Mouse (Mus musculus): ENCODE measurements around the gene Chmp4b. TPM values are rescaled to one million over a fixed set of nuclear protein-coding genes. Genes with fewer than 3 reads are reported as not detected.

Gene Chmp4b
- polyA plus RNA-seq, 1 experiment from 2014 or later = 27.9 TPM

DNA sequence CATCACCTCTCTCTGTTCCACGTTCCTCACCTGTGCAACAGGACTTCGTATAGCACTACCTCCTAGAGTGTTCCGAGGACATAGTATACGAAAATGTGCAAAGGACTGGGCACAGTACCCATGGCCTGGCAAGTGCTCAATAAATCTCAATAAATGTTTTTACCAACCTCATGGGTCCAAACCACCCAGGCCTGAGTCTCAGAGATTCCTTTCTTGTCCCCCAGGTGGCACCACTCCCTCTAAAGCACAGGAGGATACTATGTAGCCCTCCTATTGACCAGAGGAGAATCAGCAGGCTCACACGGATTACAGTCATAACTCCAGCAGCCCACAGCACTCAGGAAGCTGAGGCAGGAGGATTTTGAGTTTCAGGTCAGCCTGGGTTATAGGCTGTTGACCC is 4.9 kb upstream of the Chmp4b start:
- 0 out of 2 replicates have a peak, but pooled peaks cover 3% of the 10 kb centered on the region for H3K4me1 ChIP-seq
- H3K27ac ChIP-seq (replicated peaks) = no peak overlapping the region
- 84% methylated on average over 5 of the region's 5 CpGs for WGBS
- H3K9me3 ChIP-seq = 0 out of 2 replicates have a peak, but pooled peaks cover 5% of the 10 kb centered on the region
- H3K27me3 ChIP-seq = no peaks in the 10 kb centered on the region
- H3K9ac ChIP-seq (replicated peaks) = no peak overlapping the region
- H3K4me2 ChIP-seq (replicated peaks) = no peak overlapping the region
- no peak overlapping the region for H3K4me3 ChIP-seq
- ATAC-seq (ENCODE audit: low FRiP score, low read depth) = no peak
- peaks cover 33% of the 10 kb centered on the region for H3K36me3 ChIP-seq

DNA sequence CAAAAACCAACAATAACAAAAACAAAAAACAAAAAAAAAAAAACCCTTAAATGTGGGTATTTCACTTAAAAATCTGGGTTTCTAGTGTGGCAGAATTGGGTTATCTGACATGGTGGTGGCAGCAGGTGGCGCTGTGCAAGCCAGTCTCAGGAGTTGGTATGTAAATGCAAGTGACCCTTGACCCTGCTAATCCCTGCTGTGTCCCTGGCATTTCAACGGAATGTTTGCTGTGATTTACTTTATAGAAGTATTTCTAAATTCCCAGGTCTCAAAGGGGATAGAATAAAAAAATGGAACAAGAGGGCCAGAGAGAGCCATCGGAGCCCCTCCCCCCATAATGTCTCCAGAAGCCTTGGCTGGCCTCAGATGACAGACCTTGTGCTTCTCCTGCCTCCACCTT is 3.4 kb upstream of the Chmp4b start:
- peaks cover 21% of the 10 kb centered on the region for H3K36me3 ChIP-seq
- H3K4me2 ChIP-seq (replicated peaks) = no peak overlapping the region
- no peak overlapping the region for H3K9ac ChIP-seq (replicated peaks)
- 0 out of 2 replicates have a peak, but pooled peaks cover 3% of the 10 kb centered on the region for H3K4me1 ChIP-seq
- H3K27me3 ChIP-seq = no peaks in the 10 kb centered on the region
- H3K27ac ChIP-seq (replicated peaks) = no peak overlapping the region
- no peak overlapping the region for H3K4me3 ChIP-seq
- ATAC-seq (ENCODE audit: low FRiP score, low read depth) = no peak
- 0 out of 2 replicates have a peak, but pooled peaks cover 5% of the 10 kb centered on the region for H3K9me3 ChIP-seq
- 14% methylated on average over 3 of the region's 3 CpGs for WGBS

DNA sequence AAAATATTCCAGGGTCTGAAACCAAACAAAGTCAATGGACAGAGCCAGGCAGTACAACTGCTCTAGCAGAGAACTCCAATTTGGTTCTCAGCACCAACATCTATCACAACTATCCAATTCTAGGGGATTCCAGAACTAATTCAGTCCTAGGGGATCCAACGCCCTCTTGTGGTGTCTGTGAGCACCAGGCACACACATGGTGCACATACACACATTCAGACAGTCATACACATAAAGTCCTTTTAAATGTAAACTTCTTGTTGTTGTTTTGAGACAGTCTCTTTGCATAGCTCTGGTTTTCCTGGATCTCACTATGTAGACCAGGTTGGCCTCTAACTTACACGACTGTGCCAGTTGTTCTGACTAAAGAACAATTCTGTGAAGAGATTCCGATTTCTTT is 1.1 kb upstream of the Chmp4b start:
- H3K9ac ChIP-seq (replicated peaks) = no peak overlapping the region
- no peak overlapping the region for H3K27ac ChIP-seq (replicated peaks)
- 0 out of 2 replicates have a peak, but pooled peaks cover 3% of the 10 kb centered on the region for H3K4me1 ChIP-seq
- ATAC-seq (ENCODE audit: low FRiP score, low read depth) = no peak
- WGBS = 77% methylated on average over 3 of the region's 3 CpGs
- no peaks in the 10 kb centered on the region for H3K27me3 ChIP-seq
- peaks cover 6% of the 10 kb centered on the region for H3K36me3 ChIP-seq
- H3K9me3 ChIP-seq = 0 out of 2 replicates have a peak, but pooled peaks cover 5% of the 10 kb centered on the region
- no peak overlapping the region for H3K4me2 ChIP-seq (replicated peaks)
- no peak overlapping the region for H3K4me3 ChIP-seq

DNA sequence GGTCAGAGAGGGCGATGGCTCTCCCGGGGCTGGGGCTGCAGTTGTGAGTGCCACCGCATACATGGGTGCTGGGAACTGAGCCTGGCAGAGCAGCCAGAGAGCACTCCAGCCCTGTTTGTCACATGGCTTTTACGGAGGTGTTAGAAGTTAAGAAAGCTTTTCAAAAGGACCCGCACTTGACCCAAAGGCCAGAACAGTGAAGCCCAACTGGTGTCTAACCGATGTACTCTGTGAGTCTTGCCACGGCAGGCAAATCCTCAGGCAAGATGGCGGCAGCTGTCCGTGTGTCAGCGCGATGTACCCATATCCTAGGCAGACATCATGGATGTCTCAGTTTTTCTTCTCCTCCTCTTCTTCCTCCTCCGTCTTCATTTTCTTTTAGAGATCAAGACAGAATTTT is 3.5 kb downstream of the Chmp4b start:
- Histone ChIP-seq H3K9me3 (0 out of 2 replicates have a peak, but pooled peaks cover 5% of the 10 kb centered on the region), H3K9ac (replicated peaks) (no peak overlapping the region), H3K27ac (replicated peaks) (no peak overlapping the region), H3K4me2 (replicated peaks) (no peak overlapping the region), H3K4me1 (peaks cover 23% of the 10 kb centered on the region), H3K36me3 (no peaks in the 10 kb centered on the region), H3K27me3 (no peaks in the 10 kb centered on the region), H3K4me3 (no peak overlapping the region)
- no peak for ATAC-seq (ENCODE audit: low FRiP score, low read depth)
- WGBS = 94% methylated on average over 12 of the region's 12 CpGs

DNA sequence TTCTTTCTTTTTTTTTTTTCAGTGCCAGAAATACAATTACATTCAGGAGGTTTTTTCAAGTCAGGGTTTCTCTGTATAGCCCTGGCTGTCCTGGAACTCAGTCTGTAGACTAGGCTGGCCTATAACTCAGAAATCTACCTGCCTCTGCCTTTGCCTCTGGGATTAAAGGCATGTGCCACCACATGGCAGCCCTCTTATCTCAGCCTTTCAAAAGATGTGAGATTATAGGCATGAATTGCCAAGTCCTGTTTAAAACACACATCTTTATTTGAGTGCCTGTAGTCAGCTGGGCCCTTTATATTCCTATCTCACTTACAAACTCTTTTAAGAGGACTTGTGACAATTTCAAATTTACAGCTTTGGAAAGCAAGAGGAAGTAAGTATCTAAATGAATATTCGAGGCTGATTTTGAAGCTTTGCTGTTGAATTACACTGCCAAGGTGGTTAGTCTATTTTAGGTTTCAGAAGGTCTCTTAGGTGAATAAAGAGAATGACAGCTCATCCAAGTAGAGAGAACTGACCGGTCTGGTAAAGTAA is 4.4 kb downstream of the Chmp4b start:
- Histone ChIP-seq H3K4me3 (no peak overlapping the region), H3K36me3 (peaks cover 6% of the 10 kb centered on the region), H3K4me1 (peaks cover 23% of the 10 kb centered on the region), H3K9ac (replicated peaks) (no peak overlapping the region), H3K4me2 (replicated peaks) (peak overlapping the region; percentile 96), H3K27me3 (no peaks in the 10 kb centered on the region), H3K9me3 (no peaks in the 10 kb centered on the region), H3K27ac (replicated peaks) (no peak overlapping the region)
- WGBS = 81% methylated on average over 2 of the region's 2 CpGs
- no peak for ATAC-seq (ENCODE audit: low FRiP score, low read depth)

DNA sequence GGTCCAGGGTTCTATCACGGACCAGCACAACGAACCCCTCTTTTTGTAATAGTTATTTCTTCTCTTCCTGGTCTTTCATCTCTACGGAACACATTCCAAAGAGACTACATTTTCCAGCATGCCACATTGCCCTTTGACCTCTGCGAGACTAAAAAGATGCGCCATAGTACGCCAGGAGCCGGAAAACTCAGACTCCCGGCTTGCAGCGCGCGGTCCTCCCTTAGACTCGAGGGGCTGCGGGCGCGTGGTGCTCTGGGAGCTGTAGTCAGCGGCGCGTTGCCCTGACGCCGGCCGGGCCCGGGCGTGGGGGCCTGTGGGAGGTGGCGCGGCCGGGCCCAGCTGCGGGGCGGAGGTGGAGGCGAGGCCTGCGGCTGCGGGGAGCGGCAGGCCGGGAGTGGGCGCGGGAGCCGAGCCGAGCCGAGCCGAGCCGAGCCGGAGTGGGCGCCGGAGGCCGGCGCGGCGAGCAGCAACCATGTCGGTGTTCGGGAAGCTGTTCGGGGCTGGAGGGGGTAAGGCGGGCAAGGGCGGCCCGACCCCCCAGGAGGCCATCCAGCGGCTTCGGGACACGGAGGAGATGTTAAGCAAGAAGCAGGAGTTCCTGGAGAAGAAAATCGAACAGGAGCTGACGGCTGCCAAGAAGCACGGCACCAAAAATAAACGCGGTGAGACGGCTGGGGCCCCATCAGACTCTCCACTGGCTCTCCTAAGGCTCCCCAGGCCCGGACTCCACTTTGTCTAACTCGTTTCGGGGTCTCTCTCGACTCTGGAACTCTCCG is 5.4 kb downstream of the Chmp4b start:
- 1% methylated on average over 56 of the region's 67 CpGs for WGBS
- peak overlapping the region; percentile 66 for H3K27ac ChIP-seq (replicated peaks)

DNA sequence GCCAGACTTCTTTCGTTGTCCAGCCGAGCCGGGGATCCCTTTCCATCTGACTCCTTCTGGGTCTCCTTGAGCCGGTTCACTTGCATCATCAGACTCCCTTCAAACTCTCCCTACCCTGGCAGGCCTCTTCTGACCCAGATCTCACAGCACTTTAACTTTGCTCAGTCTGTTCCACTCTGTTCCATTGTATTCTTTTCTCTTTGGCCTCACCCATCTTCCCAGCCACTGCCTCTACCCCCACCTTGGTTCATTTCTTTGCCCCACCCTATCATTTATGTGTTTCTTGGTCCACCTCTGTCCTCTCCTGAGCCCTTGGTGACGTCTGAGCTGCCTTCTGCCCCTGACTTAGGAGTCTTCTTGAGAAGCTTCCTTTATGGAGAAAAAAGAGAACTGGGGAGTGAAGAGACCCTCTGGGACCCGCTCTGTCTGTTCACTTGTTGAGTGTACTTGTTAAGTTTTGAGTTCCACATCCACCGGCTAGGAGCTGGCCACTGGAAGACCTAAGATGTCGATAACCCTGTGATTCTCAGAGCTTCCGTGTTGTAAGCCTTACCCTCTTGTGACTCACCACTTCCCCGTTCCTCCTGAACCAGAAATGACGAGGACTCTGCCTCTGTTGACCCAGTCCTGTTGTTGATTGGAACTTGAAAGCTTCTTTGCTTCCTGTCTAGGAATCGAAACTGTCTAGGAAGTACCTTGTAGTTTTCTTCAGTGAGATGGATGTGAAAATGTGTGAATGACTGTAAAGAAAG is 6.2 kb downstream of the Chmp4b start:
- peak overlapping the region; percentile 93 for H3K9ac ChIP-seq (replicated peaks)
- H3K4me3 ChIP-seq = peak overlapping the region; percentile 78
- H3K27me3 ChIP-seq = no peaks in the 10 kb centered on the region
- no peaks in the 10 kb centered on the region for H3K9me3 ChIP-seq
- H3K4me1 ChIP-seq = peaks cover 23% of the 10 kb centered on the region
- ATAC-seq (ENCODE audit: low FRiP score, low read depth) = peak; percentile 6; the same call in 1 of the 2 replicates
- peaks cover 18% of the 10 kb centered on the region for H3K36me3 ChIP-seq
- WGBS = 22% methylated on average over 12 of the region's 12 CpGs
- peak overlapping the region; percentile 96 for H3K4me2 ChIP-seq (replicated peaks)
- H3K27ac ChIP-seq (replicated peaks) = peak overlapping the region; percentile 66

More for the DNA sequence above, 5.4 kb downstream of the Chmp4b start:
- Histone ChIP-seq H3K9ac (replicated peaks) (peak overlapping the region; percentile 93), H3K27me3 (no peaks in the 10 kb centered on the region), H3K36me3 (peaks cover 16% of the 10 kb centered on the region), H3K4me1 (peaks cover 23% of the 10 kb centered on the region), H3K4me3 (peak overlapping the region; percentile 78), H3K9me3 (no peaks in the 10 kb centered on the region), H3K4me2 (replicated peaks) (peak overlapping the region; percentile 96)
- peak; percentile 100 for ATAC-seq (ENCODE audit: low FRiP score, low read depth)

DNA sequence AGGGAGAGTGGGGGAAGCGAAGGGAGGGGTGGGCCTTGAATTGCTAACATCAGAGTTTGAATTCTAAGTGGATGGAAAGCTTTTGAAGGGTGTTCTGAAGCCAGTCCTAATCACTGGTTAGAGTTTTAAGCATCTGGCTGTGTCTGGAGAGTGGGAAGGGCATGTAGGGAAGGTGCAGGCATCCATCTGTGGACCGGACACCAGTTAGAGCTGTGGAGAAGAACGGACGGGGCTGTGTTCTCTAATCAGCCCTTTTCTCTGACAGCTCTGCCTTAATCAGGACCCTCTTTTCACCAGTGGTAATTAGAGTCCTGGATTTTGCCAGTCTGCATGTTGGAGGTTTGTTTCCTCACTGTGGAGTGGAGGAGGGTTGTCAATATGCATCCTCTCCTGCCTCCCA is 7.6 kb downstream of the Chmp4b start:
- Histone ChIP-seq H3K36me3 (peaks cover 18% of the 10 kb centered on the region), H3K9ac (replicated peaks) (peak overlapping the region; percentile 17; the same call in 1 of the 2 replicates), H3K4me1 (peaks cover 23% of the 10 kb centered on the region), H3K4me2 (replicated peaks) (peak overlapping the region; percentile 96), H3K27ac (replicated peaks) (no peak overlapping the region), H3K9me3 (no peaks in the 10 kb centered on the region), H3K4me3 (peak overlapping the region; percentile 7; the same call in 1 of the 2 replicates), H3K27me3 (no peaks in the 10 kb centered on the region)
- ATAC-seq (ENCODE audit: low FRiP score, low read depth) = no peak
- 82% methylated on average over 4 of the region's 4 CpGs for WGBS

DNA sequence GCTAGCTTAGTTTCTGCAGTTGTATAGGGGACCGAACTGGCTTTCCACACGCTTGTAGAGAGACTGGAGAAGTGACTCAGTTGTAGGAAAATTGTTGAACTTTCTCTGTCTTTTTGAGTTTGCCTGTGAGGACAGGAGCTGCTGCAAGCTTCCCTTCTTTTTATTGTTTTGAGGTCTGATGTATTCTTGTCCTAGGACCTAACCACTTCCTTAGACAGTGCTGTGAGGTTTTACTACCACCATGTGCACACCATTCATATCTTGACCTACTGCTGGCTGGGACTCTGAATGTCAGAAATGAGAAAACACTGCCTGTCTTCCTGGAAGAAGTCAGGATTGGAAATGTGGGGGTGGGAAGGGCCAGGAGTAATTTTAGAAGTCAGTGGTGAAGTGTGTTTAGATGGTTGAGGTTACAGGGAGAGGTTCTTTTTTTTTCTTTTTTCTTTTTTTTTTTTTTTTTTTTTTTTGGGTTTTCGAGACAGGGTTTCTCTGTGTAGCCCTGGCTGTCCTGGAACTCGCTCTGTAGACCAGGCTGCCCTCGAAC is 8.1 kb downstream of the Chmp4b start:
- no peaks in the 10 kb centered on the region for H3K9me3 ChIP-seq
- no peaks in the 10 kb centered on the region for H3K27me3 ChIP-seq
- peak overlapping the region; percentile 17; the same call in 1 of the 2 replicates for H3K9ac ChIP-seq (replicated peaks)
- peaks cover 23% of the 10 kb centered on the region for H3K4me1 ChIP-seq
- peaks cover 18% of the 10 kb centered on the region for H3K36me3 ChIP-seq
- no peak overlapping the region for H3K4me3 ChIP-seq
- H3K27ac ChIP-seq (replicated peaks) = no peak overlapping the region
- peak overlapping the region; percentile 96 for H3K4me2 ChIP-seq (replicated peaks)
- no peak for ATAC-seq (ENCODE audit: low FRiP score, low read depth)
- 82% methylated on average over 4 of the region's 5 CpGs for WGBS

DNA sequence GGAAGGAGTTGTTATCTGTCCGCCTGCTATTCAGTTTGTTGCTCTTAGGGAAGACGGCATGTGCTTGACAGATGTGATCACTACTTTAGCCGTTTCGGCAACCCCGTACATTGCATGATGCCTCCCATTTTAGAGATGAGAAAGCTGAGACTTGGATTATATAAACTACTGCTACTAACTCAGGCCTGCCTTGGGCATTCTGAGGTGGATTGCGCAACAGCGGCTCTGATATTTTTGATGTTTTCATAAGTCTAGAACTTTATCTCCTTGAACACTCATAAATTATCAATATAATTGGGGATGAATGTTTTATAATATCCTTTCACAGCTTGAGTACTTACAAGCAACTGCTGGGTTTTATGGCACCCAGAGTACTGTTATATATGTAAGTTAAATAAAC is 17.2 kb downstream of the Chmp4b start:
- 92% methylated on average over 7 of the region's 7 CpGs for WGBS
- Histone ChIP-seq H3K27me3 (no peaks in the 10 kb centered on the region), H3K36me3 (0 out of 2 replicates have a peak, but pooled peaks cover 10% of the 10 kb centered on the region), H3K27ac (replicated peaks) (no peak overlapping the region), H3K4me2 (replicated peaks) (no peak overlapping the region), H3K9me3 (no peaks in the 10 kb centered on the region), H3K4me3 (no peak overlapping the region), H3K9ac (replicated peaks) (no peak overlapping the region), H3K4me1 (no peaks in the 10 kb centered on the region)
- no peak for ATAC-seq (ENCODE audit: low FRiP score, low read depth)

DNA sequence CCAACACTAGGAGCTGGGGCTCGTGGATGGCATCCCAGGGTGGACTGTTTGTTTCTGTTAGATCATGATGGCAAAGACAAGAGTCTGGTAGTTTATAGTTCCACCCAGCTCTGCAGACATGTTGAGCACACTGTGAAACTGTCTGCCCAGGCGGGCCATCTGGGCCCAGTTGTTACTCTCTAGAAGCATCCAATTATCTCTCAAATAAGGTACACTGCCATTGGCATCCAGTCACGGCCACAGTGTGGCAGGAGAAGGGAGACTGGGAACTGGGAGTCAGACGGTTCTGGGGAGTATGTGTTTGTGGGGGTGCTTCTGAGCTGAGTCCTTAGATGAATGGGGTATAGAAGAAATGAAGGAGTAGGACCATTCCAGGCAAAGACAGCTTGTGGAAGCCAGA is 18.6 kb downstream of the Chmp4b start:
- no peak overlapping the region for H3K27ac ChIP-seq (replicated peaks)
- no peak overlapping the region for H3K9ac ChIP-seq (replicated peaks)
- 0 out of 2 replicates have a peak, but pooled peaks cover 10% of the 10 kb centered on the region for H3K36me3 ChIP-seq
- ATAC-seq (ENCODE audit: low FRiP score, low read depth) = no peak
- no peaks in the 10 kb centered on the region for H3K9me3 ChIP-seq
- H3K27me3 ChIP-seq = no peaks in the 10 kb centered on the region
- no peak overlapping the region for H3K4me3 ChIP-seq
- 84% methylated on average over 4 of the region's 4 CpGs for WGBS
- H3K4me2 ChIP-seq (replicated peaks) = no peak overlapping the region
- H3K4me1 ChIP-seq = 0 out of 2 replicates have a peak, but pooled peaks cover 4% of the 10 kb centered on the region

Measured in midbrain, embryonic 12.5 days (tissue).